8 mouse cellular contexts compared by ENCODE assay signal in genomic region chr11:51606447-51607095, GRCm38 (mm10). TPM values are rescaled to one million over a fixed set of nuclear protein-coding genes. Genes with fewer than 3 reads are reported as not detected.
A peak's percentile ranks its signal among the peaks of the same experiment; 100 is the strongest.
DNase-seq lines count a peak whose midpoint lies in the region; ATAC-seq and TF ChIP-seq lines count a peak whose summit lies in the region.

Gene Hnrnpab, minus strand, starts transcription at chr11:51606847.

- peak; percentile 99 for TF ChIP-seq POLR2A in brain, embryonic 14.5 days (IDR thresholded peaks at IDR 0.05; ENCODE audit: borderline replicate concordance, extremely low read depth, insufficient read depth, insufficient read length, poor library complexity, severe bottlenecking)

- TF ChIP-seq CTCF in C2C12 (IDR thresholded peaks at IDR 0.05; ENCODE audit: control insufficient read depth, insufficient read depth, insufficient read length), result no peak
- no peak for TF ChIP-seq CTCF in brain, embryonic 14.5 days (IDR thresholded peaks at IDR 0.05; ENCODE audit: borderline replicate concordance, extremely low read depth, insufficient read depth, insufficient read length)
- TF ChIP-seq CTCF in kidney, postnatal 0 days (IDR thresholded peaks at IDR 0.05; ENCODE audit: low read depth), result no peak

- H3K36me3 ChIP-seq in C2C12 (ENCODE audit: control insufficient read depth, insufficient read depth), result peaks cover 43% of the 10 kb centered on the region
- H3K36me3 ChIP-seq in erythroblast, embryonic 14.5 days (ENCODE audit: control insufficient read depth), result peaks cover 43% of the 10 kb centered on the region
- H3K36me3 ChIP-seq in heart, embryonic 12.5 days, result peaks cover 39% of the 10 kb centered on the region
- H3K36me3 ChIP-seq in kidney, postnatal 0 days (ENCODE audit: insufficient read depth, low read length), result peaks cover 31% of the 10 kb centered on the region
- H3K36me3 ChIP-seq in liver, embryonic 11.5 days (ENCODE audit: control insufficient read depth, insufficient read depth, low read length), result peaks cover 38% of the 10 kb centered on the region
- H3K36me3 ChIP-seq in stomach, embryonic 14.5 days (ENCODE audit: control insufficient read depth, insufficient read depth, low read length), result peaks cover 40% of the 10 kb centered on the region

- H3K27ac ChIP-seq in heart, embryonic 12.5 days (ENCODE audit: poor library complexity, severe bottlenecking), result peak within 1 kb of the TSS; percentile 94
- peak within 1 kb of the TSS; percentile 97 for H3K27ac ChIP-seq in kidney, postnatal 0 days
- H3K27ac ChIP-seq in liver, embryonic 11.5 days (ENCODE audit: low read depth, low read length), result peak within 1 kb of the TSS; percentile 98
- peak within 1 kb of the TSS; percentile 95 for H3K27ac ChIP-seq in stomach, embryonic 14.5 days (ENCODE audit: low read length)

- WGBS in heart, embryonic 12.5 days, result under 1% methylated on average over 91 of the region's 91 CpGs
- under 1% methylated on average over 83 of the region's 91 CpGs for WGBS in kidney, postnatal 0 days
- WGBS in liver, embryonic 11.5 days, result under 1% methylated on average over 91 of the region's 91 CpGs
- under 1% methylated on average over 85 of the region's 91 CpGs for WGBS in stomach, embryonic 14.5 days

- no peaks in the 10 kb centered on the region for H3K9me3 ChIP-seq in erythroblast, embryonic 14.5 days (ENCODE audit: control insufficient read depth, low read length)
- no peaks in the 10 kb centered on the region for H3K9me3 ChIP-seq in heart, embryonic 12.5 days (replicated peaks)
- H3K9me3 ChIP-seq in kidney, postnatal 0 days (replicated peaks; ENCODE audit: low read length), result no peaks in the 10 kb centered on the region
- no peaks in the 10 kb centered on the region for H3K9me3 ChIP-seq in liver, embryonic 11.5 days (ENCODE audit: control insufficient read depth, low read length)
- no peaks in the 10 kb centered on the region for H3K9me3 ChIP-seq in stomach, embryonic 14.5 days (ENCODE audit: control insufficient read depth, low read depth, low read length)

- no peaks in the 10 kb centered on the region for H3K27me3 ChIP-seq in C2C12 (ENCODE audit: control insufficient read depth, insufficient read depth, insufficient read length)
- no peaks in the 10 kb centered on the region for H3K27me3 ChIP-seq in erythroblast, embryonic 14.5 days (ENCODE audit: control insufficient read depth)
- H3K27me3 ChIP-seq in heart, embryonic 12.5 days (replicated peaks), result no peaks in the 10 kb centered on the region
- H3K27me3 ChIP-seq in kidney, postnatal 0 days (ENCODE audit: insufficient read depth, low read length), result no peaks in the 10 kb centered on the region
- H3K27me3 ChIP-seq in liver, embryonic 11.5 days (replicated peaks; ENCODE audit: control insufficient read depth, insufficient read depth, low read length), result no peaks in the 10 kb centered on the region
- no peaks in the 10 kb centered on the region for H3K27me3 ChIP-seq in stomach, embryonic 14.5 days (ENCODE audit: control insufficient read depth, insufficient read depth, low read length)

- peak within 1 kb of the TSS; percentile 99 for H3K4me3 ChIP-seq in C2C12 (ENCODE audit: insufficient read depth, poor library complexity, severe bottlenecking)
- peak within 1 kb of the TSS; percentile 98 for H3K4me3 ChIP-seq in erythroblast, embryonic 14.5 days (replicated peaks)
- H3K4me3 ChIP-seq in heart, embryonic 12.5 days, result peak within 1 kb of the TSS; percentile 97
- H3K4me3 ChIP-seq in kidney, postnatal 0 days (replicated peaks; ENCODE audit: low read depth, low read length), result peak within 1 kb of the TSS; percentile 99
- peak within 1 kb of the TSS; percentile 92 for H3K4me3 ChIP-seq in liver, embryonic 11.5 days (ENCODE audit: low read depth, low read length)
- peak within 1 kb of the TSS; percentile 97 for H3K4me3 ChIP-seq in stomach, embryonic 14.5 days (ENCODE audit: low read depth, low read length)

- H3K79me2 ChIP-seq in C2C12 (ENCODE audit: control insufficient read depth, insufficient read depth), result peaks cover 61% of the 10 kb centered on the region

- ATAC-seq in heart, embryonic 12.5 days (ENCODE audit: insufficient number of reproducible peaks, low FRiP score), result peak; percentile 94
- peak; percentile 92 for ATAC-seq in kidney, postnatal 0 days (replicated peaks; ENCODE audit: low FRiP score, low read depth)
- peak; percentile 87 for ATAC-seq in liver, embryonic 11.5 days (replicated peaks; ENCODE audit: low FRiP score)
- peak; percentile 92 for ATAC-seq in stomach, embryonic 14.5 days (ENCODE audit: insufficient number of reproducible peaks, insufficient read depth, low FRiP score, low read depth)

- peak; percentile 99 for DNase-seq in brain, embryonic 14.5 days (ENCODE audit: low read depth)
- DNase-seq in kidney, postnatal 0 days (ENCODE audit: low spot score), result peak; percentile 98
- peak; percentile 97 for DNase-seq in liver, embryonic 11.5 days (ENCODE audit: low spot score)
- peak; percentile 98 for DNase-seq in naive thymus-derived CD4-positive, alpha-beta T cell, adult 2 months (ENCODE audit: low read depth)

- peaks cover 47% of the 10 kb centered on the region for H3K79me3 ChIP-seq in C2C12 (ENCODE audit: low read depth)

- H3K4me1 ChIP-seq in erythroblast, embryonic 14.5 days (ENCODE audit: control insufficient read depth), result peaks cover 77% of the 10 kb centered on the region
- peaks cover 38% of the 10 kb centered on the region for H3K4me1 ChIP-seq in heart, embryonic 12.5 days (replicated peaks)
- no peaks in the 10 kb centered on the region; the same call in 1 of the 2 replicates for H3K4me1 ChIP-seq in kidney, postnatal 0 days (replicated peaks; ENCODE audit: insufficient read depth, low read length)
- peaks cover 43% of the 10 kb centered on the region for H3K4me1 ChIP-seq in liver, embryonic 11.5 days (replicated peaks; ENCODE audit: control insufficient read depth, insufficient read depth, low read length)
- peaks cover 23% of the 10 kb centered on the region for H3K4me1 ChIP-seq in stomach, embryonic 14.5 days (ENCODE audit: control insufficient read depth, insufficient read depth, low read length)

- peak within 1 kb of the TSS; percentile 91 for H3K4me2 ChIP-seq in heart, embryonic 12.5 days
- peak within 1 kb of the TSS; percentile 75 for H3K4me2 ChIP-seq in kidney, postnatal 0 days (ENCODE audit: low read length)
- peak within 1 kb of the TSS; percentile 94 for H3K4me2 ChIP-seq in liver, embryonic 11.5 days
- H3K4me2 ChIP-seq in stomach, embryonic 14.5 days (replicated peaks; ENCODE audit: low read depth, low read length), result peak within 1 kb of the TSS; percentile 73

- peak within 1 kb of the TSS; percentile 100 for H3K9ac ChIP-seq in heart, embryonic 12.5 days
- H3K9ac ChIP-seq in kidney, postnatal 0 days (ENCODE audit: low read depth, low read length), result peak within 1 kb of the TSS; percentile 100
- peak within 1 kb of the TSS; percentile 97 for H3K9ac ChIP-seq in liver, embryonic 11.5 days (ENCODE audit: low read depth, low read length)
- peak within 1 kb of the TSS; percentile 100 for H3K9ac ChIP-seq in stomach, embryonic 14.5 days (replicated peaks; ENCODE audit: low read depth, low read length)

- H3ac ChIP-seq in C2C12 (ENCODE audit: control insufficient read depth, insufficient read length, low read depth), result peak within 1 kb of the TSS; percentile 97

TF ChIP-seq in C2C12, 6 proteins besides CTCF, POLR2A, EP300 and RAD21:
- TF ChIP-seq MYOG (IDR thresholded peaks at IDR 0.05; ENCODE audit: control insufficient read depth, extremely low read depth, insufficient read length), result no peak
- TF ChIP-seq MAX (IDR thresholded peaks at IDR 0.05), result peak; percentile 77

RNA-seq across cellular contexts. Expression of gene Hnrnpab, which starts in this region (rescaled TPM):
- 749 TPM for polyA plus RNA-seq in C2C12 (2012; fragmentation: generic; extraction: Trizol)
- polyA plus RNA-seq in brain, embryonic 14.5 days (2012; rRNA removed), result 597 and 651 TPM in 2 replicates
- 59.0 and 82.9 TPM in 2 replicates for polyA plus RNA-seq in erythroblast, embryonic 14.5 days (2012)
- polyA plus RNA-seq in heart, embryonic 12.5 days (2016; fragmentation: Nextera tagmentation; extraction: Ambion mirVana), result 428 and 457 TPM in 2 replicates
- polyA plus RNA-seq in kidney, postnatal 0 days (2015; fragmentation: Nextera tagmentation; extraction: Ambion mirVana), result 293 and 336 TPM in 2 replicates
- 552 and 577 TPM in 2 replicates for polyA plus RNA-seq in liver, embryonic 11.5 days (2014; fragmentation: Nextera tagmentation; extraction: Ambion mirVana)
- 474 and 532 TPM in 2 replicates for polyA plus RNA-seq in stomach, embryonic 14.5 days (2014; fragmentation: Nextera tagmentation; extraction: Ambion mirVana)

Comparison
In these comparisons a context has a peak if more than half of its experiments do, and no peak if none do; other contexts are left out.
1. Peak in every context shown above with its lines: DNase-seq, ATAC-seq, H3K4me3 ChIP-seq and H3K27ac ChIP-seq.